Mouse (Mus musculus) ES-Bruce4 (cell line): ENCODE results near the gene Pigk.

Experiments
- CTCF ChIP-seq: IDR thresholded peaks from one replicate; pipeline ENCODE4 v1.8.1; 2011; ENCODE audit warnings: low read depth, low read length
- EP300 ChIP-seq: IDR thresholded peaks from 2 replicates; pipeline ENCODE4 v1.6.1; 2011; ENCODE audit warnings: low read depth, low read length; ENCODE audit not compliant: insufficient read depth
- POLR2A ChIP-seq: IDR thresholded peaks from one replicate; pipeline ENCODE4 v1.8.1; 2011; ENCODE audit warnings: low read length; ENCODE audit not compliant: insufficient read depth

DNA sequence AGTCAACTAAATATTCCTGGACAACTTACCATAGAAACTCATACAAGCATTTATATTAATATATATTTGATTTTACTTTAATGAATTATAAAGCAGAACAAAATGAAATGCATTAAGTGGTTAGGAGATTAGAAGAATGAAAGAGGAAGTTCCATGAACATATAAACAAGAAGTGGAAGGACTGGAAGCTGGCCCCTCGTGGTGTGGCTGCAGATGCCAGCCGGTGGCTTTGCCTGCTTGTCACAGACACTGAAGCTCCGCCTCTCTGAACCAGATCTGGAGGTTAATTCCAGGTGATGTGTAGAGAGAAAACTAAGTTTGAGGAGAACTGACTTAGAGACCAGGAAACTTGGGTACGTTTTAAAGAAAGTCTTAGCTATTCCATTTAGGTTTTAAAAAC, 181.0 kb downstream of the Pigk start:
- no peak for TF ChIP-seq CTCF
- no peak for TF ChIP-seq EP300
- no peak for TF ChIP-seq POLR2A
